Mouse (Mus musculus): ENCODE measurements around the gene Kif21a.
A peak's percentile ranks its signal among the peaks of the same experiment; 100 is the strongest.

Gene Kif21a

GRCm38 (mm10) chr15:90938469-90938868 lies 111.3 kb downstream of the Kif21a start:
- no peak for DNase-seq (ENCODE audit: low spot score)

- peak; percentile 12 for DNase-seq (ENCODE audit: low spot score)
These were observed 114.2 kb downstream of the Kif21a start for GRCm38 (mm10) chr15:90935579-90935978.

GRCm38 (mm10) chr15:90931451-90931850 lies 118.3 kb downstream of the Kif21a start:
- no peak for DNase-seq (ENCODE audit: low spot score)

GRCm38 (mm10) chr15:90929043-90929442 lies 120.7 kb downstream of the Kif21a start:
- DNase-seq (ENCODE audit: low spot score), result no peak

GRCm38 (mm10) chr15:90896480-90896879 lies 153.3 kb downstream of the Kif21a start:
- DNase-seq (ENCODE audit: low spot score), result no peak

- DNase-seq (ENCODE audit: low spot score), result no peak
These were observed 162.3 kb downstream of the Kif21a start for GRCm38 (mm10) chr15:90887466-90887865.
